Mouse (Mus musculus) brain, embryonic 14.5 days (tissue): ENCODE data around the gene Isoc2a. TPM values are rescaled to one million over a fixed set of nuclear protein-coding genes. Genes with fewer than 3 reads are reported as not detected.
A peak's percentile ranks its signal among the peaks of the same experiment; 100 is the strongest.

Source experiments
- DNase-seq: peaks from one replicate; pipeline ENCODE4 v3.0.0-alpha.2; 2011; ENCODE audit warnings: low read depth
- CTCF ChIP-seq: fragments of 200-500 bp; IDR thresholded peaks from 2 replicates; pipeline ENCODE4 v1.5.1; 2012; ENCODE audit warnings: inconsistent platforms, mild to moderate bottlenecking, moderate library complexity, borderline replicate concordance; ENCODE audit not compliant: insufficient read depth, insufficient read length; ENCODE audit errors: extremely low read depth
- POLR2A ChIP-seq: fragments of 200-500 bp; IDR thresholded peaks from 2 replicates; pipeline ENCODE4 v1.6.1; 2012; ENCODE audit warnings: mild to moderate bottlenecking, inconsistent platforms, borderline replicate concordance; ENCODE audit not compliant: poor library complexity, insufficient read depth, insufficient read length, severe bottlenecking; ENCODE audit errors: extremely low read depth
- polyA plus RNA-seq: library from polyadenylated mRNA; depleted of rRNA; stranded (reverse); fragments of >200 nt; gene quantifications from 2 replicates; pipeline ENCODE4 v1.2.3, GENCODE M21; 2012

The Isoc2a gene
- polyA plus RNA-seq, 1 experiment: 6.7 TPM

DNA sequence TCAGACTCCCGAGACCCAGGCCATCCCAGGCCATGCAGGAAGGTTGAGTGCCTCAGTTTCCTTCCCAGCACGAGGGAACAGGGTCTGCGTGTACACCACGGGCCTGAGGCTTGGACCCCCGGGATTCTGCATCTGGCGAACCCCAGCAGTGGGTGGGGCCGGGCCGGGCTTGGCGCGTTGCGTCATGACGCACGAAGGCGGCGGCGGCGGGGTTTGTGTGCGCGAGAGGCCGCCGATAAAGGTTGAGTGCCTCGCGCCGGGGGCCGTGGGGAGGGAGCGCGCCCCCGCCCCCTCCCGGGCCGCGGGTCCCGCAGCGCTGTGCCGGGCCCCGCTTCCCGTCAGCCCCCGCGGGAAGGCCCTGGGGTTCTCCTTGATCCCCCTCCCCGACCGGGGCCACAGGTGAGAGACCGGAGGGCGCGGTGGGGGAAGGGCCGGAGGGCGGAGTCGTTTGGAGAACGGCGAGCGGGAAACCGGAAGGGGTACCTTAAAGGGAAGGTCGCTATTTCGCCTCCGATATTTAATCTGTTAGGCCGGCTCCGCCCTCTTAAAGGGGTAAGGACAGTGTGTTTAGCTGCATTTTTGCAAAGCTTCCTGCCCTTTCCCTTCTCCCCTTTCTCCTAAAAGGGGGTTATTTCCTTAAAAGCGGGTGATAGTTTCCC lies 38.2 kb downstream of the Isoc2a start, which contains the start of gene Zfp628:
Gene Zfp628, plus strand, starts transcription at position 211 of the 659 bp plus-strand sequence.
- no peak for TF ChIP-seq CTCF
- TF ChIP-seq POLR2A: peak; percentile 89
- peak; percentile 98 for DNase-seq

DNA sequence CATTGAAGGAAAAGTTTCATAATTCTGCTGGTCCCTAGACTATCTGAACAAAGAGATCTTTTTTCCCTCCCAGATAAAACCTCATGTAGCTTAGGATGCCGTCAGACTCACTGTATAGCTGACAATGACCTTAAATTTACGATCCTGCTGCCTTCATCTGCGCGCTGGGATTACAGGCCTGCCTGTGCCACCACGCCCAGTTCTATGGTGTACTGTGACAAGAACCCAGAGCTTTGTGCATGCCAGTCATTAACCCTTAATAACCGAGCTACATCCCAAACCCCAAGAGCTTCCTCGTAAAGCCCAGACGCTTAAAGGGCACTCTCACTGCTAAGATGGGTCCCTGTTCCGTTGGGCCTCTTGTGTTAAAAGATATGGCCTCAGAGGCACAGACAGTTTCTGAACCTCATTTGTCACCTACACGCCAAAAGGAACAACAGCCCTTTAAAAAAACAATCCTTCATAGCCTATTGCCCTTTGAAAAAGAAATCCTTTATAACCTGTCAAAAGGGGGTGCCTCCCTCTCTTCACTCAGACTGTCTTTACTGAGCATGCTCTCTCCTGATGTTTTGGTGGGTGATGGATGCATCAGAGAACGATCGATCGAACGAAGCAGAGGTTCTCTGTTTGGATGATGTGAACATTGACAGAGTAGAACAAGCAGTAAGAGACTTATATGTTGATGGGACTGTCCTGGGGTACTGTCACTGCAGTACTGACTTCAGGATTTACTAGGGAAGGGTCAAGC lies 38.9 kb downstream of the Isoc2a start:
- peak; percentile 77 for DNase-seq
- TF ChIP-seq CTCF (no peak), POLR2A (no peak)

DNA sequence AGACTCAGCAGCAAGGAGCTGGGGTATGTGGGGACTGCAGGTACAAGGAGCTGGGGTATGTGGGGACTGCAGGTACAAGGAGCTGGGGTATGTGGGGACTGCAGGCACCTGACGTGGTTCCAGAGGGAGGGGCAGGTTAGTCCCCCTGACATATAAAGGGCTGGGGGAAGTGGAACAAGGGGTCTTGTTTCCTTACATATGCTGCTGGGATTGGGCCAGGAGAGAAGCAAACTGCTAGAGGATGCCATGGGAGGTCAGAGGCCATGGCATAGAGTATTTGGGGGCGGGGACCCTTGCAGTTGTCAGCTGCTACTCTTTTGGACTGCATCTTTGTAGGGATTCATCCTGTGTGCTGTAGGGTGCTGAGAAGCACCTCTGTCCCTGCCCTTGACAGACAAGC lies 40.5 kb downstream of the Isoc2a start:
- DNase-seq: no peak
- no peak for TF ChIP-seq CTCF
- TF ChIP-seq POLR2A: no peak

DNA sequence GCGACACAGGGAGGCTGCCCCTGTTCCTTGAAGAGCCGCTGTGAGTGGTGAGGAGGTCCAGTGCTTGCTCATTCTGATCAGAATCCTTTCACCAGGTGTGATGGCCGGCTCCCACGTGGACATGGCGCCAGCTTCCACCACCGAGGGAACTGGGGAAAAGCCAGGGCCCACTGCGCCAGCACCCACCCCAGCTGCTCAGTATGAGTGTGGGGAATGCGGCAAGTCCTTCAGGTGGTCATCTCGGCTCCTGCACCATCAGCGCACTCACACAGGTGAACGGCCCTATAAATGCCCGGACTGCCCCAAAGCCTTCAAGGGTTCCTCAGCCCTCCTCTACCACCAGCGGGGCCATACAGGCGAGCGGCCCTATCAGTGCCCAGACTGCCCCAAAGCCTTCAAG lies 41.7 kb downstream of the Isoc2a start:
- DNase-seq: no peak
- TF ChIP-seq CTCF (no peak), POLR2A (no peak)

DNA sequence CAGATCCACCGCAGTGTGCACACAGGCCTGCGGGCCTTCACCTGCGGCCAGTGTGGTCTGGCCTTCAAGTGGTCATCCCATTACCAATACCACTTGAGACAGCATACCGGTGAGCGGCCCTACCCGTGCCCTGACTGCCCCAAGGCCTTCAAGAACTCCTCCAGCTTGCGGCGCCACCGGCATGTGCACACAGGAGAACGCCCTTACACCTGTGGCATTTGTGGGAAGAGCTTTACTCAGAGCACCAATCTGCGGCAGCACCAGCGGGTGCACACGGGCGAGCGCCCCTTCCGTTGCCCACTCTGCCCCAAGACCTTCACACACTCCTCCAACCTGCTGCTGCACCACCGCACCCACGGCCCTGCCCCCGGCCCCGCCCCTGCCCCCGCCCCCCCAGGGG lies 42.1 kb downstream of the Isoc2a start:
- DNase-seq: no peak
- TF ChIP-seq CTCF: no peak
- no peak for TF ChIP-seq POLR2A

DNA sequence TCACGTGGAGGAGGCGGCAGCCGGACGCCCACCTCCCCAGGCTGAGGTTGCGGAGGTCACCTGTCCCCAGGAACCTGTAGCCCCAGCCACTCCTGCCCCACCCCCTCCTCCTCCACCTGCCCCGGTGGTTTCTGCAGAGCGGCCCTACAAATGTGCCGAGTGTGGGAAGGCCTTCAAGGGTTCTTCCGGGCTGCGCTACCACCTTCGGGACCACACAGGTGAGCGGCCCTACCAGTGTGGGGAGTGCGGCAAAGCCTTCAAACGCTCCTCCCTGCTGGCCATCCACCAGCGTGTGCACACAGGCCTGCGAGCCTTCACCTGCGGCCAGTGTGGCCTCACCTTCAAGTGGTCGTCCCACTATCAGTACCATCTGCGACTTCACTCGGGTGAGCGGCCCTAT lies 43.0 kb downstream of the Isoc2a start:
- TF ChIP-seq POLR2A: no peak
- no peak for TF ChIP-seq CTCF

DNA sequence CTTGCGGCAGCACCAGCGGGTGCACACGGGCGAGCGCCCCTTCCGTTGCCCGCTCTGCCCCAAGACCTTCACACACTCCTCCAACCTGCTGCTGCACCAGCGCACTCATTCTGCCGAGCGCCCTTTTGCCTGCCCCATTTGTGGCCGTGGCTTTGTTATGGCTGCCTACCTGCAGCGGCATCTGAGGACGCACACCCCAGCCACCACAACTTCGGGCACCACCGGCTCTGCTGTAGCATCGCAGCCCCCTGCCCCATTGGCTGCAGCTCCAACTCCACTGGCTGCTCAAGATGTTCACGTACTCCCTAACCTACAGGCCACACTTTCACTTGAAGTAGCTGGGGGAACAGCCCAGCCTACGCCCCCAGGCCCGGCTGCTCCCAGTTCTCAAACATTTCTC lies 43.5 kb downstream of the Isoc2a start:
- no peak for DNase-seq
- TF ChIP-seq POLR2A: no peak
- no peak for TF ChIP-seq CTCF

More for the DNA sequence above, 43.0 kb downstream of the Isoc2a start:
- no peak for DNase-seq

DNA sequence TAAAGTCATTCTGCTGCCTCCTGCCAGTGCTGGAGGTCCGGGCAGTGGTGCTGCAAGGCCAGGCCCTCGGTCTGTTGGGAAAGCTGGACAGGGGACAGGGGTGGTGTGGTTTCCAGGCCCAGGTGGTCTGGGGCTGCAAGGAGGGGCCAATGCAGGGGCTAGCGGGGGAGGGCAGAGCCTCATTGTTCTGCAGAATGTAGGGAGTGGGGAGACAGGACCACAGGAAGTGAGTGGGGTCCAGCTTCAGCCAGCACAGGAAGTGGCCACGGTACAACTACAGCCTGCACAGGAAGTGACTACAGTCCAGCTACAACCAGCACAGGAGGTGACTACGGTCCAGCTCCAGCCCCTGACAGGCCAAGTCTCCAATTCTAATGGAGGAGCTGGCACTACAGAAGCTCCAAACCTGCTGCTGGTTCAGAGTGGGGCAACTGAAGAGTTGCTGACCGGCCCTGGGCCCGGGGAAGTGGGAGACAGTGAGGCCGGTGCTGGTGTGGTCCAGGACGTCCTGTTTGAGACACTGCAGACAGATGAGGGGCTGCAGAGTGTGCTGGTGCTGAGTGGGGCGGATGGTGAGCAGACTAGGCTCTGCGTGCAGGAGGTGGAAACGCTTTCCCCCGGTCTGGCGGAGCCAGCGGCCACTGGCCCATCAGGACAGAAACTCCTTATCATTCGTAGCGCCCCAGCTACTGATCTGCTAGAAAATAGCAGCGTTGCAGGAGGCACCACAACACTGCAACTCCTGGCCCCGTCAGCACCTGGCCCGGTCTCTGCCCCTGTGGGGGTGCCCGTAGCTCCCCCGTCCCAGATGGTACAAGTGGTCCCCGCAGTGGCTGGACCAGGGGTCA lies 44.2 kb downstream of the Isoc2a start:
- DNase-seq: no peak

DNA sequence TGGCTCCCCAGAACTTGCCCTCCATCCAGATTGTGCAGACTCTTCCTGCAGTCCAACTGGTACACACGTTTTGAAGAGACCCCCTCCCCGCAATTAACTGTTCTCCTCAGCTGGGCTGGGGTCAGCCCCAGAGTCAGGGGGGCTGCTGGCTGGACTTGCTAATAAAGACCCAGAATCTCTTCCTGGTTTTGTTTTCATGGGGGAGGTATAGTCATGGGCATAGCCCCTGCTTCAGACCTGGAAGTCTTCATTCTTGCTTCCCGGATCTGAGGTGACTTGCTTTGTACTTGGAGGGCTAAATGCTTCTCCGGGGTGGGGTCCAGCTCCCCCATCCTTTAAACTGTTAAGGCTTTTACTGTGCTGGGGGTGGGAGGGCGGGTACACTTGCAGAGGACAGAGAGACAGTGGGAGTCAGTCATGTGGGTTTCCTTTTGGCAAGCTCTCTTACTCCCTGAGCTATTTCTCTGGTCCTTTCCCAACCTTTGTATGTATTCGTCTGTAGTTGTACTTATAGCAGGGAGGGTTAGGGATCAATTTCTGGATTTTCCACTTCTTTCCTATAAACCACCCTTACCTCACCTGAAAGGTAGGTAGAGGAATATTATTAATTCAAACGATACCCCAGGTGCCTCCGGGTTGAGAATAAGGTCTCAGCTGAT lies 45.0 kb downstream of the Isoc2a start, which contains the start of gene Nat14:
Gene Nat14, plus strand, starts transcription at position 205 of the 659 bp plus-strand sequence.
- no peak for DNase-seq
- no peak for TF ChIP-seq POLR2A
- TF ChIP-seq CTCF: no peak

More for the DNA sequence above, 44.2 kb downstream of the Isoc2a start:
- no peak for TF ChIP-seq CTCF
- no peak for TF ChIP-seq POLR2A

DNA sequence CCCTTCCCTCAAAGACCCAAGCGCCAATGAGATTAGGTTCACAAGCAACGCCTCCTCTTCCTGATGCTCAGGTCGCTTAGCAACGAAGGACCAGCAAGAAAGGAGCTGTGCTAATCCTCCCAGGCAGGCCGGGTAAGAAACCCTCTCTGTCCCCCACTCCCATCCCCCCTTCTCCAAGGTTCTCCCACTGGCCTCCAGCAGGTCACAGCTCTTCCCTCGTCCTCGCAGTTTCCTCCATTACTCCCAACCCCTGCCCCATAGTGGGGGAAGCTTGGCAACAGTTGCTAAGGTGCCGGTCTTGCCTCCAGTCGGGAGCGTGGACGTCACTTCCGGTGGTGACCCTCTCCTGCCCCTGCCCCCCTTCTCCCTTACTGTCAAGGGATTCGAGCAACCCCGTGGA lies 45.6 kb downstream of the Isoc2a start:
- DNase-seq: peak; percentile 98
- TF ChIP-seq CTCF: no peak
- TF ChIP-seq POLR2A: 0 out of 2 replicates have a peak, but pooled peaks have one; percentile 25

DNA sequence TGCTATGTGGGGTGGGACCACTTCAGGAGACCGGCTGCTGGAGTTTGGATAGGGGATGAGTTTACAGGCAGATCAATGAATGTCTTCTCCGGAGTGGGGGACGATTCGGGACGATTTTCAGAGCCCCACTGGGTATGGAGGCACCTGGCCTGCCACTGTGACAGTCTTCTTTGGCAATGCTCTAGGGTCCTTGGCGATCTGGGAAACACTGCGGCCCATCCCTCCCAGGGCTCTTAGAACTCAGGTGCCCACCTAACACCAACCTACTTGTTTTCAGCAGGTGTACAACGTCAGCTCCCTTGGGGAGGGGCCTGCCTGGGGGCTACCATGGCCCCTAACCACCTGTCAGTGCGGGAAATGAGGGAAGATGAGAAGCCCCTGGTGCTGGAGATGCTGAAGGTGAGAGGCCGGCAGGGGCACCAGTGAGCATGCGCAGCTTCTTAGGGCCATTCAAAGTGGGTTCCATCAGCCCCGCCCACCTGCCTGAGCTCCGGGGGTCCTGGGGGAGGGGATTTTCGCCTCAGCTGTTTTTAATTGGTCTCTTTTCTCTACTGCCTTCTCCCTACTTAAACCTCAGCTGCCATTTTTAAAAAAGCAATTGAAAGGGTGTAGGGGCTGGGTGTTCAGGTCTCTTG lies 46.1 kb downstream of the Isoc2a start:
- DNase-seq: peak; percentile 97
- no peak for TF ChIP-seq POLR2A
- TF ChIP-seq CTCF: peak; percentile 51; the same call in 1 of the 2 replicates
